Mouse (Mus musculus): ENCODE results near the gene Slc44a5. TPM values are rescaled to one million over a fixed set of nuclear protein-coding genes. Genes with fewer than 3 reads are reported as not detected.

Gene Slc44a5
- polyA plus RNA-seq, 1 experiment from 2014 or later, result 0.45 TPM

GRCm38 (mm10) chr3:153973949-153974760 lies 919 bp downstream of the Slc44a5 start:
- Histone ChIP-seq H3K27me3 (peaks cover 67% of the 10 kb centered on the region), H3K9ac (replicated peaks) (peak overlapping the region; percentile 71), H3K9me3 (no peaks in the 10 kb centered on the region), H3K27ac (no peak overlapping the region), H3K4me3 (replicated peaks) (peak overlapping the region; percentile 59), H3K4me2 (peak overlapping the region; percentile 98), H3K36me3 (no peaks in the 10 kb centered on the region), H3K4me1 (replicated peaks) (peaks cover 11% of the 10 kb centered on the region)
- no peak for ATAC-seq (ENCODE audit: insufficient number of reproducible peaks, insufficient read depth, low FRiP score, low TSS enrichment, low read depth)
- 4% methylated on average over 21 of the region's 21 CpGs for WGBS

- H3K4me2 ChIP-seq, result no peak overlapping the region
These were observed 1.8 kb downstream of the Slc44a5 start for GRCm38 (mm10) chr3:153975060-153975459.

GRCm38 (mm10) chr3:153975791-153976190 lies 2.6 kb downstream of the Slc44a5 start:
- Histone ChIP-seq H3K4me1 (replicated peaks) (peaks cover 11% of the 10 kb centered on the region), H3K27ac (no peak overlapping the region), H3K4me2 (no peak overlapping the region), H3K27me3 (peaks cover 60% of the 10 kb centered on the region), H3K36me3 (no peaks in the 10 kb centered on the region), H3K9me3 (no peaks in the 10 kb centered on the region), H3K4me3 (replicated peaks) (no peak overlapping the region), H3K9ac (replicated peaks) (no peak overlapping the region)
- ATAC-seq (ENCODE audit: insufficient number of reproducible peaks, insufficient read depth, low FRiP score, low TSS enrichment, low read depth), result no peak
- WGBS, result 85% methylated on average over 7 of the region's 7 CpGs

More at GRCm38 (mm10) chr3:153975060-153975459, 1.8 kb downstream of the Slc44a5 start:
- H3K4me3 ChIP-seq (replicated peaks), result no peak overlapping the region
- no peak overlapping the region for H3K27ac ChIP-seq
- peaks cover 65% of the 10 kb centered on the region for H3K27me3 ChIP-seq
- H3K36me3 ChIP-seq, result no peaks in the 10 kb centered on the region
- H3K9me3 ChIP-seq, result no peaks in the 10 kb centered on the region
- no peak overlapping the region for H3K9ac ChIP-seq (replicated peaks)
- peaks cover 11% of the 10 kb centered on the region for H3K4me1 ChIP-seq (replicated peaks)
- no peak for ATAC-seq (ENCODE audit: insufficient number of reproducible peaks, insufficient read depth, low FRiP score, low TSS enrichment, low read depth)
- WGBS, result 10% methylated on average over 6 of the region's 6 CpGs

GRCm38 (mm10) chr3:153980611-153981010 lies 7.4 kb downstream of the Slc44a5 start:
- Histone ChIP-seq H3K9me3 (no peaks in the 10 kb centered on the region), H3K4me3 (replicated peaks) (no peak overlapping the region), H3K27ac (no peak overlapping the region), H3K27me3 (peaks cover 14% of the 10 kb centered on the region), H3K4me2 (no peak overlapping the region), H3K9ac (replicated peaks) (no peak overlapping the region), H3K4me1 (replicated peaks) (no peaks in the 10 kb centered on the region), H3K36me3 (no peaks in the 10 kb centered on the region)
- ATAC-seq (ENCODE audit: insufficient number of reproducible peaks, insufficient read depth, low FRiP score, low TSS enrichment, low read depth), result no peak
- WGBS, result 61% methylated on average over 2 of the region's 2 CpGs

- ATAC-seq (ENCODE audit: insufficient number of reproducible peaks, insufficient read depth, low FRiP score, low TSS enrichment, low read depth), result no peak
- Histone ChIP-seq H3K9ac (replicated peaks) (no peak overlapping the region), H3K27ac (no peak overlapping the region), H3K27me3 (no peaks in the 10 kb centered on the region), H3K9me3 (no peaks in the 10 kb centered on the region), H3K36me3 (no peaks in the 10 kb centered on the region), H3K4me1 (replicated peaks) (no peaks in the 10 kb centered on the region), H3K4me3 (replicated peaks) (no peak overlapping the region), H3K4me2 (no peak overlapping the region)
- WGBS, result 53% methylated on average over 10 of the region's 10 CpGs
These were observed 11.4 kb downstream of the Slc44a5 start for GRCm38 (mm10) chr3:153984428-153985340.

- Histone ChIP-seq H3K4me2 (no peak overlapping the region), H3K27ac (no peak overlapping the region), H3K9me3 (no peaks in the 10 kb centered on the region), H3K4me3 (replicated peaks) (no peak overlapping the region), H3K36me3 (no peaks in the 10 kb centered on the region), H3K4me1 (replicated peaks) (peaks cover 8% of the 10 kb centered on the region; the same call in 1 of the 2 replicates), H3K9ac (replicated peaks) (no peak overlapping the region), H3K27me3 (no peaks in the 10 kb centered on the region)
- WGBS, result 92% methylated on average over 5 of the region's 5 CpGs
- no peak for ATAC-seq (ENCODE audit: insufficient number of reproducible peaks, insufficient read depth, low FRiP score, low TSS enrichment, low read depth)
These were observed 26.7 kb downstream of the Slc44a5 start for GRCm38 (mm10) chr3:153999797-154000528.

GRCm38 (mm10) chr3:154001348-154001747 lies 28.1 kb downstream of the Slc44a5 start:
- 83% methylated on average over 5 of the region's 5 CpGs for WGBS
- Histone ChIP-seq H3K9ac (replicated peaks) (no peak overlapping the region), H3K4me2 (no peak overlapping the region), H3K9me3 (no peaks in the 10 kb centered on the region), H3K36me3 (no peaks in the 10 kb centered on the region), H3K27me3 (no peaks in the 10 kb centered on the region), H3K4me1 (replicated peaks) (peaks cover 8% of the 10 kb centered on the region; the same call in 1 of the 2 replicates), H3K27ac (no peak overlapping the region), H3K4me3 (replicated peaks) (no peak overlapping the region)
- no peak for ATAC-seq (ENCODE audit: insufficient number of reproducible peaks, insufficient read depth, low FRiP score, low TSS enrichment, low read depth)

- no peaks in the 10 kb centered on the region for H3K9me3 ChIP-seq
- H3K9ac ChIP-seq (replicated peaks), result no peak overlapping the region
- H3K4me1 ChIP-seq (replicated peaks), result no peaks in the 10 kb centered on the region
- 86% methylated on average over 4 of the region's 4 CpGs for WGBS
- H3K27me3 ChIP-seq, result no peaks in the 10 kb centered on the region
- no peaks in the 10 kb centered on the region for H3K36me3 ChIP-seq
- H3K27ac ChIP-seq, result no peak overlapping the region
- no peak for ATAC-seq (ENCODE audit: insufficient number of reproducible peaks, insufficient read depth, low FRiP score, low TSS enrichment, low read depth)
- H3K4me3 ChIP-seq (replicated peaks), result no peak overlapping the region
- no peak overlapping the region for H3K4me2 ChIP-seq
These were observed 73.6 kb downstream of the Slc44a5 start for GRCm38 (mm10) chr3:154046876-154047275.

GRCm38 (mm10) chr3:154053331-154053730 lies 80.1 kb downstream of the Slc44a5 start:
- no peaks in the 10 kb centered on the region for H3K4me1 ChIP-seq (replicated peaks)
- no peaks in the 10 kb centered on the region for H3K36me3 ChIP-seq
- WGBS, result 60% methylated on average over 7 of the region's 7 CpGs
- no peak overlapping the region for H3K27ac ChIP-seq
- ATAC-seq (ENCODE audit: insufficient number of reproducible peaks, insufficient read depth, low FRiP score, low TSS enrichment, low read depth), result no peak
- no peak overlapping the region for H3K4me2 ChIP-seq
- H3K9me3 ChIP-seq, result no peaks in the 10 kb centered on the region
- H3K4me3 ChIP-seq (replicated peaks), result no peak overlapping the region
- no peaks in the 10 kb centered on the region for H3K27me3 ChIP-seq
- no peak overlapping the region for H3K9ac ChIP-seq (replicated peaks)

- Histone ChIP-seq H3K9ac (replicated peaks) (no peak overlapping the region), H3K27ac (no peak overlapping the region), H3K27me3 (no peaks in the 10 kb centered on the region), H3K4me1 (replicated peaks) (no peaks in the 10 kb centered on the region), H3K4me3 (replicated peaks) (no peak overlapping the region), H3K9me3 (no peaks in the 10 kb centered on the region), H3K36me3 (no peaks in the 10 kb centered on the region), H3K4me2 (no peak overlapping the region)
- 68% methylated on average over 2 of the region's 2 CpGs for WGBS
- no peak for ATAC-seq (ENCODE audit: insufficient number of reproducible peaks, insufficient read depth, low FRiP score, low TSS enrichment, low read depth)
These were observed 84.2 kb downstream of the Slc44a5 start for GRCm38 (mm10) chr3:154057464-154057863.

- Histone ChIP-seq H3K9ac (replicated peaks) (no peak overlapping the region), H3K27ac (no peak overlapping the region), H3K27me3 (no peaks in the 10 kb centered on the region), H3K36me3 (no peaks in the 10 kb centered on the region), H3K4me3 (replicated peaks) (no peak overlapping the region), H3K4me1 (replicated peaks) (no peaks in the 10 kb centered on the region), H3K4me2 (no peak overlapping the region), H3K9me3 (no peaks in the 10 kb centered on the region)
- ATAC-seq (ENCODE audit: insufficient number of reproducible peaks, insufficient read depth, low FRiP score, low TSS enrichment, low read depth), result no peak
- WGBS, result 87% methylated on average over 5 of the region's 5 CpGs
These were observed 85.0 kb downstream of the Slc44a5 start for GRCm38 (mm10) chr3:154058200-154058599.

Measured in limb, embryonic 12.5 days (tissue).